Mouse (Mus musculus) heart, embryonic 13.5 days (tissue): Measurements from ENCODE around the gene D930048N14Rik. TPM values are rescaled to one million over a fixed set of nuclear protein-coding genes. Genes with fewer than 3 reads are reported as not detected.
A peak's percentile ranks its signal among the peaks of the same experiment; 100 is the strongest.
"Not testable (repeated sequence)": the region's sequence is repeated elsewhere in the genome, so short reads cannot be mapped to it uniquely, and the experiment has no call there.

Experiments
- ATAC-seq: fragments of 200-750 bp; cut with Nextera tagmentation; 2 replicates; pipeline ENCODE4 v1.8.0; 2017; ENCODE audit warnings: moderate TSS enrichment; ENCODE audit not compliant: insufficient number of reproducible peaks, low FRiP score, low TSS enrichment; ENCODE audit errors: extremely low read depth
- H3K27ac ChIP-seq: fragments of 300-500 bp; sonication (generic); replicated peaks from 2 replicates; pipeline ENCODE4 v1.5.1; 2015; ENCODE audit warnings: moderate library complexity, mild to moderate bottlenecking, inconsistent platforms
- H3K27me3 ChIP-seq: fragments of 300-500 bp; sonication (generic); replicated peaks from 2 replicates; pipeline ENCODE4 v1.6.1; 2015; ENCODE audit warnings: mild to moderate bottlenecking, inconsistent platforms
- H3K36me3 ChIP-seq: fragments of 300-500 bp; sonication (generic); 2 replicates; pipeline ENCODE4 v1.6.1; 2015; ENCODE audit warnings: mild to moderate bottlenecking, inconsistent platforms
- H3K4me1 ChIP-seq: fragments of 300-500 bp; sonication (generic); 2 replicates; pipeline ENCODE4 v1.6.1; 2015; ENCODE audit warnings: inconsistent platforms
- H3K4me2 ChIP-seq: fragments of 300-500 bp; sonication (generic); 2 replicates; pipeline ENCODE4 v1.6.1; 2015; ENCODE audit warnings: inconsistent platforms, mild to moderate bottlenecking, moderate library complexity
- H3K4me3 ChIP-seq: fragments of 300-500 bp; sonication (generic); 2 replicates; pipeline ENCODE4 v1.5.1; 2015; ENCODE audit warnings: moderate library complexity, mild to moderate bottlenecking, inconsistent platforms
- H3K9ac ChIP-seq: fragments of 300-500 bp; sonication (generic); 2 replicates; pipeline ENCODE4 v1.6.1; 2015; ENCODE audit warnings: inconsistent platforms, mild to moderate bottlenecking, moderate library complexity
- H3K9me3 ChIP-seq: fragments of 300-500 bp; sonication (generic); 2 replicates; pipeline ENCODE4 v1.6.1; 2016; ENCODE audit warnings: inconsistent platforms
- WGBS: fragments of 180-500 bp; shearing (Covaris S2); methylation state at CpG from one replicate; pipeline ENCODE4 v1.1.7; 2015; ENCODE audit warnings: mixed read lengths; 5-methylcytosine and 5-hydroxymethylcytosine counted together
- polyA plus RNA-seq: library from polyadenylated mRNA; unstranded; fragments of >200 nt; fragmentation: Nextera tagmentation; extraction: Ambion mirVana; gene quantifications from 2 replicates; pipeline ENCODE4 v1.2.1, GENCODE M21; 2015

Gene D930048N14Rik
- polyA plus RNA-seq, 1 experiment from 2014 or later: 0.86 TPM

DNA sequence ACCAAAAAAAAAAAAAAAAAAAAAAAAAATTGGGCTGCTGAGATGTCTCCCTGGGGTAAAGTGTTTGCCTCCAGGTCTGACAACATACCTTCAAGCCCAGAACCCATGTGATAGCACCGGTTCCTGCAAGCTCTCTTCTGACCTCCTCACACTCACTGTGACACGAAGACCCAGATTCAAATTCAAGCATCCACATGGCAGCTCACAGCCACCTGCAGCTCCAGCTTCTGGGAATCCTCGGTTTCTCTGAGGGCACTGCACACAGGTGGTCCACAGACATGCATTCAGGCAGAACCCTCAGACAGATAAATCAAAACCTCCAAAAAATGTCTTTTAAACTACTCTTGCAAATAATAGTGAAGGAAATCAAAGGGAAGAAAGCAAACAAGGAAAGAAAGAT, 28.7 kb downstream of the D930048N14Rik start:
- ATAC-seq: no peak
- no peak overlapping the region for H3K9ac ChIP-seq
- 61% methylated on average over 3 of the region's 3 CpGs for WGBS
- H3K27me3 ChIP-seq: 0 out of 2 replicates have a peak, but pooled peaks cover 5% of the 10 kb centered on the region
- H3K36me3 ChIP-seq: peaks cover under 1% of the 10 kb centered on the region; the same call in 1 of the 2 replicates
- no peak overlapping the region for H3K27ac ChIP-seq
- peaks cover 4% of the 10 kb centered on the region; the same call in 1 of the 2 replicates for H3K4me1 ChIP-seq
- H3K9me3 ChIP-seq: no peaks in the 10 kb centered on the region
- no peak overlapping the region for H3K4me2 ChIP-seq
- no peak overlapping the region for H3K4me3 ChIP-seq

DNA sequence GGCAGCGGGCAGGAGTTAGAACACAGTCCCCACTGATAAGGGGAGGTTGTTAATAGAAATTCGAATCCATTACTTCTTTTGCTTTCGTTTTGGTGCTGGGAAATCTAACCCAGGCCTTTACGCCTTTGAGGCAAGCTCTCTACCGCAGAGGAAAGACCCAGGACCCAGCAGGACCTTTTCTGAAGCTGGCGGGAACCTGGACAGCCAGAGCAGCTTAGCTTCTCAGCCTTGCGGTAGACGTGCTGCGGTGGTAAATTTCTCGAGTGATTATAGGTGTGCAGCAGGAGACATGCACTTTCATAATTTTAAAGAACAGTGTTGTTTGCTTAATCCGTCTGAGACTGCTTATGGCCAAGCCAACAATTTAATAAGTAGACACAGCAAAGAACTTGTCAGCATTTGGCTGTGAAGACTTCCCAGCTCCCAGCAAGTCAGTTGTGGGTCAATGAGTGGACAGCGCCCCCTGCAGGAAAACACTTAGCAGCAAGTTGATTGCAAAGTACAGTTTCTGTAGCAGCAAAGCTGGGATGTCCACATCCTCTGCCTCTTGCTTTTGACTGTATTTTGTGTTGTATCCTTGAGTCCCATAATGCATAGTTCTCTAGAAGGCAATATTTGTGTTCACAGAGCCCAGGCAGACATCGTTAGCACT, 30.7 kb downstream of the D930048N14Rik start:
- H3K27ac ChIP-seq: no peak overlapping the region
- no peak for ATAC-seq

DNA sequence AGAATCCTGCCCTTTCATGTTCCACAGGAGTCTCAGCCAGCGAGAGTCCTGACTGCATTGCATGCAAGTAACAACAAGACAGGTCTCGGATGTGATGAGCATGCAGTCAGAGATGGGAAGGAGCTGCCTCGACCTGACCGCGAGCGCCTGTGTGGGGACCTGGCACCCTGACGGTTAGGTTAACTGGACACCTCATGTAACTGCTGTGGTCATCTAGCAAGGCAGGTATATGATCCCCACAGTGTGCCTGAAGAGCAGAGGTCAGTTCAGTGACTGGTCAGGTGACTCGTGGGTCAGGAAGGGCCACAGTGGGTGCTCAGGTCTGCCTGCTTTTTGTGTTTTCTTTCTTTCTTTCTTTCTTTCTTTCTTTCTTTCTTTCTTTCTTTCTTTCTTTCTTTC, 31.2 kb downstream of the D930048N14Rik start:
- Histone ChIP-seq H3K4me2 (0 out of 2 replicates have a peak overlapping the region, but pooled peaks have one; percentile 56), H3K4me3 (no peak overlapping the region), H3K36me3 (peaks cover 12% of the 10 kb centered on the region), H3K9ac (no peak overlapping the region), H3K9me3 (no peaks in the 10 kb centered on the region), H3K27ac (no peak overlapping the region), H3K27me3 (0 out of 2 replicates have a peak, but pooled peaks cover 5% of the 10 kb centered on the region), H3K4me1 (peaks cover 4% of the 10 kb centered on the region; the same call in 1 of the 2 replicates)
- 37% methylated on average over 8 of the region's 8 CpGs for WGBS
- ATAC-seq: no peak

More for the DNA sequence above, 30.7 kb downstream of the D930048N14Rik start:
- Histone ChIP-seq H3K27me3 (0 out of 2 replicates have a peak, but pooled peaks cover 5% of the 10 kb centered on the region), H3K9ac (peak overlapping the region; percentile 65), H3K4me2 (peak overlapping the region; percentile 56), H3K9me3 (no peaks in the 10 kb centered on the region), H3K4me1 (peaks cover 4% of the 10 kb centered on the region; the same call in 1 of the 2 replicates), H3K36me3 (peaks cover 12% of the 10 kb centered on the region), H3K4me3 (peak overlapping the region; percentile 26; the same call in 1 of the 2 replicates)
- 28% methylated on average over 13 of the region's 13 CpGs for WGBS

DNA sequence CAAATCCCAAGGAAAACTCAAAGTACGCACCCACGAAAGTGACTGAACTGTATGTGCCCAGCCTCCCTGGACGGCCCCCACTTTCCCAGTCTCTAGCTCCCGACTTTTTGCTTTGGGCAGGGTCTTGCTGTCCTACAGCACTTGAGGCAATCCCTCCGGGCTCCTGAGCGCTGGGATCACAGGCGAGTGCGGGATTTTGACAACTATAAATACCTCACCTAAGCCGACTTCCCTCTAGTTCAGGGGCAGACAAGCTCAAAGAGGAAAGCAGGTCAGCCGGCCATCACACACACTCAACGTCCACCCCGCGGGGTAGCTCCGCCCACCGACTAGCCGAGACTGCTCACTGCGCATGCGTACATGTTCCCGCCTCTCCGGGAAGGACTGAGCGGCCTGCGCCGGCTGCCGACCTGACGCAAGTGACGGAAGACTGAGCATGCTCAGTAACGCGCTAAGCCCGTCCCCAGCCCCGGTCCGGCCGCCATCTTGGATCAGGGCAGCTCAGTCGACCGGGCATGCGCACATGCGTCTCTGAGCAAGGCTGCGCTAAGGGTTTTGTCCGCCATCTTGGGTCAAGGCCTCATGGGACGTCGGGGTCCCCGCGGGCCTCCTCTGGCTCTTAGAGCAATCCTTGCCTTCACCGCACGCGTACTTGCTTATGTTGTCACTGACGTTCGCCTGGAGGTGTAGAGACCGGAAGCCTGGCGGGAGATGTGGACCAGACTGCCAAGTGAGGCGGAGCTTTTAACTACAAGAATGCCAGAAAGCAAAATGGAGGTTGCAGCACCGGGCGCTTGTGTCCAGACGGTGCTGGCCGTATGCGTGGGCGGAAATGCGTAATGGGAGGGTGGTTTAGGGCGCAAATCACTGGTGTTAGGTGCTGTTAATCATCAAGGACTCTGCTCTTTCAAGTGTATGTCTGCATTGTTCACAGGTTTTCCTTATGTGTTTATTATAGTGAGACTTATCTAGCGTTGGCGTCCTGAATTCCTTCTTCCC, 37.9 kb downstream of the D930048N14Rik start, which contains the start of gene 0610009B22Rik:
Gene 0610009B22Rik, minus strand, starts transcription at position 545 of the 999 bp plus-strand sequence.
- under 1% methylated on average over 60 of the region's 60 CpGs for WGBS

DNA sequence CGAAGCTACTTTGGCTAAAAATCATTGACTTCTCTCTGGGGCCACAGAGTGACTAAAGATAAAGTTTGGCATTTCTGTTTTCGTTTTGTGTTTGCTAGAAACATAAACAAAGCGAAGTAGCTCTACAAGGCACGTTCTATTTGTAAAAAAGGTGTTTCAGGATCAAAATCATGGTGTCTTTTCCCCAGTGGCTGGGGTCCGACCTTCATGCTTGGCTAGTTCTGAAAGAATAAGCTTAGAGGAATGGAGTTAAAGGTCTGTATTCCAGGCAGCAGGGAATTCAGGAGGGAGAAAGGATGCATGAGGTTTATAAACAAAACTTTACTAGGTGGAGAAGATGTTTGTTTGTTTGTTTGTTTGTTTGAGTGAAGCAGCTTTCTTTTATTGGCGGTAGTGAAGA, 38.6 kb downstream of the D930048N14Rik start:
- 20% methylated on average over 6 of the region's 6 CpGs for WGBS
- Histone ChIP-seq H3K36me3 (peaks cover 28% of the 10 kb centered on the region), H3K4me1 (peaks cover 8% of the 10 kb centered on the region), H3K9me3 (no peaks in the 10 kb centered on the region), H3K9ac (peak overlapping the region; percentile 81), H3K4me2 (peak overlapping the region; percentile 75), H3K4me3 (peak overlapping the region; percentile 80), H3K27ac (peak overlapping the region; percentile 97), H3K27me3 (no peaks in the 10 kb centered on the region)
- no peak for ATAC-seq

More for the DNA sequence above, 37.9 kb downstream of the D930048N14Rik start, which contains the start of gene 0610009B22Rik:
- H3K4me2 ChIP-seq: peak within 1 kb of the TSS; percentile 75
- peak within 1 kb of the TSS; percentile 93 for H3K9ac ChIP-seq
- peak; percentile 99 for ATAC-seq
- peak within 1 kb of the TSS; percentile 97 for H3K27ac ChIP-seq
- H3K9me3 ChIP-seq: no peaks in the 10 kb centered on the region
- peak within 1 kb of the TSS; percentile 80 for H3K4me3 ChIP-seq
- H3K36me3 ChIP-seq: peaks cover 28% of the 10 kb centered on the region
- H3K27me3 ChIP-seq: no peaks in the 10 kb centered on the region
- peaks cover 8% of the 10 kb centered on the region for H3K4me1 ChIP-seq

DNA sequence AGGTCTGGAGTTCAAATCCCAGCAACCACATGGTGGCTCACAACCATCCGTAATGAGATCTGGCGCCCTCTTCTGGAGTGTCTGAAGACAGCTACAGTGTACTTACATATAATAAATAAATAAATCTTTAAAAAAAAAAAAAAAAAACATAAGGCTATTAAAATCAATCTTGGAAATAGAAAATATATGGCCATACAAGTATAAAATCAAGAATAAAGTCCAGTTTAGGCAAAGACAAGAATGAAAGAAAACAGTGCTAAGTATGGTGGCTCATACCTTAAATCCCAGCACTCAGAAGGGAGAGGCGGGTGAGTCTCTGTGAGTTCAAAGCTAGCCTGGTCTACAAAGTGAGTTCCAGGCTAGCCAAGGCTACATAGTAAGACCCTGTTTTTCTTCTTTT, 39.8 kb downstream of the D930048N14Rik start:
- not testable (repeated sequence) for H3K27me3 ChIP-seq, H3K27ac ChIP-seq, H3K9ac ChIP-seq, ATAC-seq, H3K9me3 ChIP-seq, H3K4me2 ChIP-seq, H3K4me3 ChIP-seq, H3K4me1 ChIP-seq
- WGBS: 60% methylated on average over 3 of the region's 3 CpGs
- H3K36me3 ChIP-seq: peaks cover 26% of the 10 kb centered on the region

DNA sequence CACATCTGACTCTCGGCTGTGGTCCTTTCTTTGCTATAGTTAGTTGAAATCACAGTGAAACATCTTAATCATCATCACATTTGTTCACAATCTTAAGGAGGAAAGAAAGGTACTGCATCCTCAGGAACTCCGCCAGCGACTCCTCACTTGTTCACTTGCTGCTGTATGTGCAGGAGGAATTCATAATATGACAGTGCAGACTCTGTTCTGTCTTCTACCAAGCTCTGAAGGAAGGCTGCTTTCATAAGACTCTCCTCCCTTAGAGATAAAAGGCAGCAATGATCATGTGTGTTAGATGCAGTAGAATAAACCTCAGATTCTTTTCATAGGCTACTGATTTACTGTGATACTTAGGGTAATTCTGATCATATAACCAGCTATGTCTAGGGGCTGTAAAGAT, 44.2 kb downstream of the D930048N14Rik start:
- H3K4me3 ChIP-seq: no peak overlapping the region
- ATAC-seq: no peak
- peaks cover 65% of the 10 kb centered on the region for H3K36me3 ChIP-seq

DNA sequence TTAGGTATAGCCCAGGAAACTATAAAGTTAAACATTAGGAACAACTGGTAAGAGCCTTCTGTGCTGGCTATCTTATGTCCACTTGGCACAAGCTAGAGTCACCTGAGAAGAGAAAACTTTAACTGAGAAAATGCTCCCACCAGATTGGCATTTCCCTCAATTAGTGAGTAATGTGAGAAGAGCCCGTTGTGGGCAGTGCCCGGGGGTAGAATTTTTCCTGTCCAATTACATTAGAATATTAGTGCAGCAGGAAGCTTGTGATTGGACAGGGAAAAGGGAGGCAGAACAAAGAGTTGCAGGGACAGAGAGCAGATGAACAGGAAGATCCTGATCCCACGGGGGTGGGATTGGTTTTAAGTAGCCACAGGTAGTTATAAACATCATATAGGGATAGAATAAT, 52.1 kb downstream of the D930048N14Rik start:
- Histone ChIP-seq H3K27ac (no peak overlapping the region), H3K4me2 (no peak overlapping the region), H3K4me1 (no peaks in the 10 kb centered on the region), H3K36me3 (peaks cover 98% of the 10 kb centered on the region), H3K9me3 (no peaks in the 10 kb centered on the region), H3K9ac (no peak overlapping the region), H3K27me3 (no peaks in the 10 kb centered on the region), H3K4me3 (no peak overlapping the region)
- ATAC-seq: no peak
- WGBS: 81% methylated on average over 3 of the region's 3 CpGs

More for the DNA sequence above, 44.2 kb downstream of the D930048N14Rik start:
- no peaks in the 10 kb centered on the region for H3K9me3 ChIP-seq
- no peak overlapping the region for H3K27ac ChIP-seq
- no peak overlapping the region for H3K4me2 ChIP-seq
- H3K27me3 ChIP-seq: no peaks in the 10 kb centered on the region
- H3K9ac ChIP-seq: no peak overlapping the region
- no peaks in the 10 kb centered on the region for H3K4me1 ChIP-seq
- 89% methylated on average over 3 of the region's 3 CpGs for WGBS

DNA sequence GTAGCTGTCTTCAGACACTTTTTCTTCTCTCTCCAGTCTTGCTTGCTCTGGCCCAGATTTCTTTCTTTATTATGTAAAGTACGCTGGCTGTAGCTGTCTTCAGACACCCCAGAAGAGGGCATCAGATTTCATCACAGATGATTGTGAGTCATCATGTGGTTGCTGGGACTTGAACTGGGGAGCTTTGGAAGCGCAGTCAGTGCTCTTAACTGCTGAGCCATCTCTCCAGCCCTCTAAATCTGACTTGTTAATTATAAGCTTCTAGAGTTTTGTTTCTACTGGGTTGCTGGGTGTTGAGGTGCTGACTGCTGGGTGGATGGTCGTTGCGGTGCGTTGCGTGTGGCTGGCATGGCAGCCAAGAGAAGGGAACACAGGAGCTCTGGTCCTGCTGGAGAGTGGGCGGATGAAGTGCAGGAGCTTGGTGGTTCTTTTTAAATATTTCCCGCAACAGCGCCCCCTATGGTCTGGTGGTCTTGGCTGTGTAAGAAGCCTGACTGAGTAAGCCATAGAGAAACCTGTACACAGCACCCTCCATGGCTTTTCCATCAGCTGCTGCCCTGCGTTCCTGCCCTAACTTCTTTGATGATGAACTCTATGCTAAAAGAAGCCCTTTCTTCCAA, 52.7 kb downstream of the D930048N14Rik start:
- Histone ChIP-seq H3K27ac (no peak overlapping the region), H3K9ac (no peak overlapping the region), H3K4me1 (no peaks in the 10 kb centered on the region), H3K27me3 (no peaks in the 10 kb centered on the region), H3K36me3 (peaks cover 98% of the 10 kb centered on the region), H3K4me3 (no peak overlapping the region), H3K9me3 (no peaks in the 10 kb centered on the region), H3K4me2 (no peak overlapping the region)
- no peak for ATAC-seq
- WGBS: 69% methylated on average over 10 of the region's 10 CpGs

DNA sequence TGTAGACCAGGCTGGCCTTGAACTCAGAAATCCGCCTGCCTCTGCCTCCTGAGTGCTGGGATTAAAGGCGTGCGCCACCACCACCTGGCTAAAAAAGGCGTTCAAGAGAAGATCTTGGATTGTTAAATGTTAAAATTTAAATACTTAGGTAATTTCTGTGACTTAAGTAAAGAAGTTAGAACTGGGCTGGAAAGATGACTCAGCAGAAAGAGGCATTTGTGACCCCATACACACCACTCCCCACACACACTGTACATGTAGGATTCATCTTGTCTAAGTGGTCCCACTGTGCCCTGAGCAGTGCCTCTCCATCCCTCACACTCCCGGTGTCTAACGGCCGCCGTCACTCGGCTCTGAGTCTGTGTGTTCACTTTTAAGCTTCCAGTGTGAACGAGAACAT, 55.7 kb downstream of the D930048N14Rik start:
- H3K9me3 ChIP-seq: no peaks in the 10 kb centered on the region
- H3K27ac ChIP-seq: no peak overlapping the region
- no peak overlapping the region for H3K9ac ChIP-seq
- H3K4me1 ChIP-seq: no peaks in the 10 kb centered on the region
- peaks cover 95% of the 10 kb centered on the region for H3K36me3 ChIP-seq
- 87% methylated on average over 10 of the region's 10 CpGs for WGBS
- no peak for ATAC-seq
- H3K4me2 ChIP-seq: no peak overlapping the region
- no peak overlapping the region for H3K4me3 ChIP-seq
- no peaks in the 10 kb centered on the region for H3K27me3 ChIP-seq

DNA sequence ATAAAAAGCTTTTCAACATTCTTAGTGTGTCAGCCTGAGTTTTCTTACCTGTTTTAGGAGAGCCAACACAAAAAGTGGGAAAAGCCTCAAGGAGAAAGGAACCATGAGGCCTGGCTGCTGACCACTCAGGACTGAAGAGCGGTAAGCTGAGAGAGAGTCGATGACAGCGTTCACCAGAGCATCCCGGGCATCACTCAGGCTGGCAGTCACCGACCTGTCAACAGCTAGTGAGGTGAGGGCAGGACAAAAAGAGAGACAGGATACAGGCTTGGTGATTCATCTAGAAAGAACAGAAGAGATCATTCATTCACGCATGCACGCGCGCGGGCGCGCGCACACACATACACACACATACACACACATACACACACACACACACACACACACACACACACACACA, 56.3 kb downstream of the D930048N14Rik start:
- no peak for ATAC-seq
- Histone ChIP-seq H3K4me3 (no peak overlapping the region), H3K4me1 (no peaks in the 10 kb centered on the region), H3K4me2 (no peak overlapping the region), H3K27me3 (no peaks in the 10 kb centered on the region), H3K9me3 (no peaks in the 10 kb centered on the region), H3K27ac (no peak overlapping the region), H3K9ac (no peak overlapping the region), H3K36me3 (peaks cover 94% of the 10 kb centered on the region)
- WGBS: 85% methylated on average over 13 of the region's 13 CpGs
